Mouse (Mus musculus): Measurements from ENCODE around the gene Chaf1a.

Gene Chaf1a

GRCm38 (mm10) chr17:56018347-56019131, 21.7 kb upstream of the Chaf1a start:
- in situ Hi-C loops (cut with MboI, MseI): loop anchor here in 1 of 2 experiments (10.0 kb wide), 1 partner anchor 54 kb away; no protein-coding TSS in a partner anchor

- in situ Hi-C loops (cut with MboI, MseI): no loop called here
Measured at GRCm38 (mm10) chr17:56020400-56021084, 19.7 kb upstream of the Chaf1a start.

GRCm38 (mm10) chr17:56021161-56021910, 18.9 kb upstream of the Chaf1a start:
- in situ Hi-C loops (cut with MboI, MseI): no loop called here

- in situ Hi-C loops (cut with MboI, MseI): no loop called here
Measured at GRCm38 (mm10) chr17:56022131-56022988, 17.9 kb upstream of the Chaf1a start.

GRCm38 (mm10) chr17:56022989-56023290, 17.3 kb upstream of the Chaf1a start:
- in situ Hi-C loops (cut with MboI, MseI): no loop called here

GRCm38 (mm10) chr17:56023386-56023785, 16.9 kb upstream of the Chaf1a start:
- in situ Hi-C loops (cut with MboI, MseI): no loop called here

- in situ Hi-C loops (cut with MboI, MseI): no loop called here
Measured at GRCm38 (mm10) chr17:56024476-56024875, 15.8 kb upstream of the Chaf1a start.

GRCm38 (mm10) chr17:56024931-56025330, 15.3 kb upstream of the Chaf1a start:
- in situ Hi-C loops (cut with MboI, MseI): no loop called here

- in situ Hi-C loops (cut with MboI, MseI): no loop called here
Measured at GRCm38 (mm10) chr17:56026303-56026702, 13.9 kb upstream of the Chaf1a start.

- in situ Hi-C loops (cut with MboI, MseI): no loop called here
Measured at GRCm38 (mm10) chr17:56026881-56027280, 13.4 kb upstream of the Chaf1a start.

- in situ Hi-C loops (cut with MboI, MseI): no loop called here
Measured at GRCm38 (mm10) chr17:56027801-56028441, 12.3 kb upstream of the Chaf1a start.

GRCm38 (mm10) chr17:56030238-56030870, 9.9 kb upstream of the Chaf1a start:
- in situ Hi-C loops (cut with MboI, MseI): no loop called here

GRCm38 (mm10) chr17:56030919-56031318, 9.3 kb upstream of the Chaf1a start:
- in situ Hi-C loops (cut with MboI, MseI): no loop called here

GRCm38 (mm10) chr17:56031431-56031830, 8.8 kb upstream of the Chaf1a start:
- in situ Hi-C loops (cut with MboI, MseI): no loop called here

GRCm38 (mm10) chr17:56032127-56032733, 8.0 kb upstream of the Chaf1a start:
- in situ Hi-C loops (cut with MboI, MseI): no loop called here

- in situ Hi-C loops (cut with MboI, MseI): no loop called here
Measured at GRCm38 (mm10) chr17:56032831-56033230, 7.4 kb upstream of the Chaf1a start.

GRCm38 (mm10) chr17:56034040-56034725, 6.1 kb upstream of the Chaf1a start:
- in situ Hi-C loops (cut with MboI, MseI): no loop called here

- in situ Hi-C loops (cut with MboI, MseI): no loop called here
Measured at GRCm38 (mm10) chr17:56034726-56035100, 5.5 kb upstream of the Chaf1a start.

GRCm38 (mm10) chr17:56035216-56035615, 5.0 kb upstream of the Chaf1a start:
- in situ Hi-C loops (cut with MboI, MseI): no loop called here

Data from T-helper 17 cell (primary cell).